Mouse (Mus musculus) thymus, postnatal 36 days (tissue): Measurements from ENCODE around the gene Fam69a.
"Not testable (repeated sequence)": the region's sequence is repeated elsewhere in the genome, so short reads cannot be mapped to it uniquely, and the experiment has no call there.

Source experiments
- DNase-seq, 2 experiments: peaks; one replicate each; pipeline ENCODE4 v3.0.0; 2022; ENCODE audit warnings: mixed read lengths in 2 of 2

The Fam69a gene

GRCm38 (mm10) chr5:107900206-107901013 lies 86.5 kb downstream of the Fam69a start, which contains the start of gene Rpl5:
Rpl5 (plus strand) TSS chr5:107900502.
- DNase-seq: peak; percentile 94

GRCm38 (mm10) chr5:107896265-107896664 lies 90.6 kb downstream of the Fam69a start:
- no peak for DNase-seq

GRCm38 (mm10) chr5:107894676-107895075 lies 92.2 kb downstream of the Fam69a start:
- DNase-seq: no peak

- DNase-seq: not testable (repeated sequence)
Measured at GRCm38 (mm10) chr5:107891515-107891914, 95.4 kb downstream of the Fam69a start.

GRCm38 (mm10) chr5:107889994-107890888 lies 96.6 kb downstream of the Fam69a start:
- no peak for DNase-seq

GRCm38 (mm10) chr5:107880710-107881109 lies 106.2 kb downstream of the Fam69a start:
- DNase-seq: no peak

- DNase-seq: no peak
Measured at GRCm38 (mm10) chr5:107877053-107877452, 109.8 kb downstream of the Fam69a start.

GRCm38 (mm10) chr5:107875261-107875611 lies 111.6 kb downstream of the Fam69a start:
- DNase-seq: no peak

- DNase-seq: no peak
Measured at GRCm38 (mm10) chr5:107874561-107875260, 112.2 kb downstream of the Fam69a start, which contains the start of gene Evi5. Evi5 (minus strand) TSS chr5:107875107.

- DNase-seq: no peak
Measured at GRCm38 (mm10) chr5:107873886-107874302, 113.0 kb downstream of the Fam69a start.

- DNase-seq: no peak
Measured at GRCm38 (mm10) chr5:107873330-107873729, 113.6 kb downstream of the Fam69a start.

GRCm38 (mm10) chr5:107869701-107870100 lies 117.2 kb downstream of the Fam69a start:
- DNase-seq: no peak

GRCm38 (mm10) chr5:107868905-107869424 lies 117.9 kb downstream of the Fam69a start:
- peak; percentile 62 to 68 for DNase-seq

- peak; percentile 53 to 57 for DNase-seq
Measured at GRCm38 (mm10) chr5:107867970-107868904, 118.6 kb downstream of the Fam69a start.

- DNase-seq: no peak
Measured at GRCm38 (mm10) chr5:107866127-107867126, 120.5 kb downstream of the Fam69a start.

GRCm38 (mm10) chr5:107863971-107864370 lies 122.9 kb downstream of the Fam69a start:
- no peak for DNase-seq

GRCm38 (mm10) chr5:107858963-107859362 lies 127.9 kb downstream of the Fam69a start:
- DNase-seq: peak in 1 of 2 experiments; percentile 10
